Mouse (Mus musculus) lung, adult 18-20 months (tissue): ENCODE data around the gene Map6d1.

Experiments
- DNase-seq, 2 experiments: peaks; one replicate each; pipeline ENCODE4 v3.0.0; 2022; ENCODE audit warnings: mixed read lengths in 2 of 2

Map6d1 gene

GRCm38 (mm10) chr16:20185368-20185767, 55.8 kb downstream of the Map6d1 start:
- peak in 1 of 2 experiments; percentile 16 for DNase-seq
